Mouse (Mus musculus) hindbrain, embryonic 15.5 days (tissue): Measurements from ENCODE around the gene Gpr55. TPM values are rescaled to one million over a fixed set of nuclear protein-coding genes. Genes with fewer than 3 reads are reported as not detected.

Experiments
- ATAC-seq: fragments of 200-750 bp; cut with Nextera tagmentation; 2 replicates; pipeline ENCODE4 v1.8.0; 2017; ENCODE audit warnings: low read depth, moderate number of reproducible peaks, moderate TSS enrichment; ENCODE audit not compliant: low FRiP score
- H3K27ac ChIP-seq: fragments of 300-500 bp; sonication (generic); replicated peaks from 2 replicates; pipeline ENCODE4 v1.5.1; 2015; ENCODE audit warnings: mild to moderate bottlenecking, inconsistent platforms
- H3K27me3 ChIP-seq: fragments of 300-500 bp; sonication (generic); 2 replicates; pipeline ENCODE4 v1.6.1; 2015; ENCODE audit warnings: control low read depth, inconsistent platforms
- H3K36me3 ChIP-seq: fragments of 300-500 bp; sonication (generic); 2 replicates; pipeline ENCODE4 v1.6.1; 2015; ENCODE audit warnings: control low read depth, inconsistent platforms
- H3K4me1 ChIP-seq: fragments of 300-500 bp; sonication (generic); replicated peaks from 2 replicates; pipeline ENCODE4 v1.6.1; 2015; ENCODE audit warnings: control low read depth, inconsistent platforms
- H3K4me2 ChIP-seq: fragments of 300-500 bp; sonication (generic); 2 replicates; pipeline ENCODE4 v1.6.1; 2015; ENCODE audit warnings: moderate library complexity, mild to moderate bottlenecking, inconsistent platforms
- H3K4me3 ChIP-seq: fragments of 300-500 bp; sonication (generic); 2 replicates; pipeline ENCODE4 v1.5.1; 2015; ENCODE audit warnings: mild to moderate bottlenecking, inconsistent platforms
- H3K9ac ChIP-seq: fragments of 300-500 bp; sonication (generic); 2 replicates; pipeline ENCODE4 v1.6.1; 2015; ENCODE audit warnings: inconsistent platforms
- H3K9me3 ChIP-seq: fragments of 300-500 bp; sonication (generic); 2 replicates; pipeline ENCODE4 v1.6.1; 2016; ENCODE audit warnings: control low read depth, inconsistent platforms
- WGBS: fragments of 180-500 bp; shearing (Covaris S2); methylation state at CpG from one replicate; pipeline ENCODE4 v1.1.7; 2015; 5-methylcytosine and 5-hydroxymethylcytosine counted together
- polyA plus RNA-seq: library from polyadenylated mRNA; unstranded; fragments of >200 nt; fragmentation: Nextera tagmentation; extraction: Ambion mirVana; gene quantifications from 2 replicates; pipeline ENCODE4 v1.2.1, GENCODE M21; 2015

Gpr55 gene
- polyA plus RNA-seq, 1 experiment from 2014 or later, result 0.25 TPM

GRCm38 (mm10) chr1:85894748-85895360 lies 66.0 kb downstream of the Gpr55 start:
- Histone ChIP-seq H3K4me1 (peaks cover 50% of the 10 kb centered on the region), H3K4me3 (peak overlapping the region; percentile 76), H3K4me2 (peak overlapping the region; percentile 89), H3K27me3 (no peaks in the 10 kb centered on the region), H3K36me3 (no peaks in the 10 kb centered on the region), H3K27ac (peak overlapping the region; percentile 88), H3K9me3 (no peaks in the 10 kb centered on the region), H3K9ac (peak overlapping the region; percentile 67)
- ATAC-seq, result peak; percentile 27
- WGBS, result 1% methylated on average over 30 of the region's 30 CpGs

- Histone ChIP-seq H3K36me3 (no peaks in the 10 kb centered on the region), H3K4me3 (peak within 1 kb of the TSS; percentile 76), H3K9ac (peak within 1 kb of the TSS; percentile 67), H3K27ac (peak within 1 kb of the TSS; percentile 88), H3K4me1 (peaks cover 44% of the 10 kb centered on the region), H3K27me3 (no peaks in the 10 kb centered on the region), H3K4me2 (peak within 1 kb of the TSS; percentile 89), H3K9me3 (no peaks in the 10 kb centered on the region)
- peak; percentile 88 for ATAC-seq
- WGBS, result under 1% methylated on average over 35 of the region's 35 CpGs
These were observed 66.5 kb downstream of the Gpr55 start, which contains the start of gene Itm2c for GRCm38 (mm10) chr1:85894231-85894747. Gene Itm2c, plus strand, starts transcription at chr1:85894281.

Other genes starting within 250 kb of the Gpr55 start
- 0.61 and 0.79 TPM in 2 replicates for gene A630001G21Rik, start 182.4 kb downstream of the Gpr55 start, polyA plus RNA-seq
- 46.4 and 50.0 TPM in 2 replicates for gene Cab39, start 167.6 kb downstream of the Gpr55 start, polyA plus RNA-seq
- 204 TPM in 2 replicates for gene Itm2c, start 66.7 kb downstream of the Gpr55 start, polyA plus RNA-seq
- gene 4933407L21Rik, start 32.5 kb downstream of the Gpr55 start, polyA plus RNA-seq, result 7.1 and 7.7 TPM in 2 replicates
- 0.32 and 0.87 TPM in 2 replicates for gene Spata3, start 55.8 kb upstream of the Gpr55 start, polyA plus RNA-seq
- gene 2810459M11Rik, start 84.9 kb upstream of the Gpr55 start, polyA plus RNA-seq, result 10.8 and 14.3 TPM in 2 replicates
- gene Psmd1, start 103.4 kb upstream of the Gpr55 start, polyA plus RNA-seq, result 181 and 185 TPM in 2 replicates
- 0.10 and 0.75 TPM in 2 replicates for gene Htr2b, start 151.0 kb upstream of the Gpr55 start, polyA plus RNA-seq
- gene Gm21972, start 172.6 kb upstream of the Gpr55 start, polyA plus RNA-seq, result 0.39 and 0.61 TPM in 2 replicates
- 32.6 and 35.8 TPM in 2 replicates for gene Armc9, start 193.8 kb upstream of the Gpr55 start, polyA plus RNA-seq